Mouse (Mus musculus) left cerebral cortex, adult 8-10 months (tissue): ENCODE measurements around the gene Lpar6. TPM values are rescaled to one million over a fixed set of nuclear protein-coding genes. Genes with fewer than 3 reads are reported as not detected.
A peak's percentile ranks its signal among the peaks of the same experiment; 100 is the strongest.

ENCODE experiments used
- DNase-seq, 2 experiments: peaks; one replicate each; pipeline ENCODE4 v3.0.0; 2022; ENCODE audit warnings: low spot score in 2 of 2
- total RNA-seq, 4 experiments: library from RNA; stranded (reverse); gene quantifications; 2 replicates each; pipeline ENCODE4 v1.2.4; 2022

Lpar6 gene
- total RNA-seq, result 1 to 10 TPM; 1.3 to 1.8 (median 1.4) TPM

DNA sequence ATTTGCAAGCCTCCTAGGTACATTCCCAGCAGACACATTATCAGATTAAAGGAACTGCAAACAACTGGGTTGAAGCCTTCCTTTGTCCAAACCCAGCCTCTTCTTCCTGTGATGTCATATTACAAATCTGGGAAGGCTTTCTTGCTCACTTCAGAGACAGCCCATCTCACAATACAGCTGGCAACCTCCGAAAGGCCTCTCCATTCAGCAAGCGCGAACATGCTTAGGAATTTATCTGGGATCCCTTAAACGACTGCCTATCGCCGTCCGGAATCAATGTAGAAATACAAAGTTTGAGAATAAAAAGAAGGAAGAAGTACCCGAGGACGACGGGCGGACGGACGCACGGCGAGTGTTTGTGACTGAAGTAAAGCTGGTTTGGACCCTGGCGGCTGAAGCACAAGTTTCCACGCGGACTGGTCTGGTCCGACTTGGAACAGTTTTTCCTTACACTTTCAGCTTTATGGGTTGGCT, at the start of gene Lpar6:
Lpar6 (plus strand) TSS at position 48 of the 474 bp plus-strand sequence.
- no peak for DNase-seq

DNA sequence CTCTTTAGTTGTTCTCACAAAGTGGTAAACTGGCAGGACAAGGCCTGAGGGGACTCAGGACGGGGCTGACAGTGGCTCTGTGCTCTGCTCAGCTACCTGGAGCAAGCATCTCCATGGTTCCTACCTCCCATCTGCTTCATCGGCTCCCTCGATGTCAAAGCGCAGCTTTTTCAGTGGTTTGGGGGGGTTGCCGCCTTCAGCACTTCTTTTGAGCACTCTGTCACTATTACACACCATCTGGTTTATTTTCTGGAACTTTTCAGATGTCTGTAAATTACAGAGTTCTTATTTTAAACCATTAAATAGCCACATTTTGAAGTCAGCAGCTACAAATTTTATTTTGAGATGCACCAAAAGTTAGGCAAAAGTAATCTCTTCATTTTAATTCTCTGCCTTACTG, 38.6 kb upstream of the Lpar6 start:
- peak in 1 of 2 experiments; percentile 30 for DNase-seq

DNA sequence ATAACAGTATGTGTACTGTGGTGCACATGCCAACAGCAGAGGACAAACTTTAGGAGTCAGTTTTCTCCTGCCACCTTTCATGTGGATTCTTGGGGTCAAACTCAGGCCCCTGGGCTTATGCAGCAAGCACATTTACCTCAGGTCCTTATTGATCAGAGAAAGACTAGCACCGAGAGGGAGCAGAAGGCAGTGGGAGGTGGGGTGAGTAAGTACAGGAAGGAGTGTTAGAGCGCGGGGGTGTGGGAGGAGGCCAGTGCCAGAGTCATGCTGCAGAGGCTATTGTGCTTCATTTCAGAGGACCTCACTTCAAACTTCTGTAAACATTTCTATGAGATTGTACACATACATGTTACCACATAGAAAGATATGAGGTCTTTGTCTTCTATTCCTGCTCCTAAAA, 36.2 kb upstream of the Lpar6 start:
- no peak for DNase-seq

DNA sequence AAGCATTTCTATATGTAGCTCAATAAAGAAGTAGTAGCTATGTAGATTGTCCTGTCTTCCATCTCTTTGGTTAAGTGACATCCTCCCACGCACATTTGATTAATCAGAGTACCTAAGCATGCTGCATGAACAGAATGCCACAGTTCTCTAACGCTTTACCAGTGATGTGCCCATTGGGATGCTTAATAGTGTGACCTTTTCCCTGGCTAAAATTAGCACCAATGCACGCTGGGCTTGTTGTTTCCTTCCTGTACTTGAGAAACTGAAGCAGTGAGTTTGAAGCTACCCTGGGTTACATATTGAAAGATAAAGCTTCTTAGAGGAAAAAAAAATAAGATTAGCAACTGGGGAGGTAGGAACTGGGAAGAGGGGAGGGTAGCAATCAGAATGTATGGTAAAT, 33.7 kb upstream of the Lpar6 start:
- DNase-seq, result no peak

DNA sequence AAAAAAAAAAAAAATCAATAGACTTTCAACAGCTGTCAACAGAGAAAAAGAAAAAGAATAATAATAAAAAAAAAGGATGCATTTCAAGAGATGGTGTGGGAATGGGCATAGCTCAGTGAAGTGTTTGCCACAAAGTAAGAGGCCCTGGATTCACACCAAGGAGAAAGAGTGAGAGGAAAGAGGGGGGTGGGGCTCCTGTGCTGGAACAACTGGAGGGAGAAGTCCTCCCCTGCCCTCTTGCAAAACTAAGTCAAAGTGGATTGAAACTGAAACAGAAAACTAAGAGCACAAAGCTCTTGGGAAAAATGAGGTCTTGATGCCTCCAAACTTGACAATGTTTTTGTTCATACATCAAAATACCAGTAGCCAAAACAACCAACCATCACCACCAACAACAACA, 28.4 kb upstream of the Lpar6 start:
- no peak for DNase-seq

DNA sequence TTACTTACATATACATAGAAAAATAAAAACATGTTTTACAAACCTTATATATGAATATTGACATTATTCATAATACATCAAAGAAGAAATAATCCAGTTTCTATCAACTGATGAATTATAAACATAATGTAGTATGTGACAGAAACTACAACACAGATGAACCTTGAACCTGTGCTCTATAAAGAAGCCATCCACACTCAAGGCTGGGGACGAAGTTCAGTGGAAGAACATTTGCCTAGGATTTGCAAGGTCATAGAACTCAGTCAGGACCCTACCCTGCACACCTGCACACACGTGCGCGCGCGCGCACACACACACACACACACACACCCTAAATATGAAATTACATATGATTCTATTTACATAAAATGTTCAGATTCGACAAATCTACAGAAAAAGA, 27.5 kb upstream of the Lpar6 start:
- DNase-seq, result no peak

DNA sequence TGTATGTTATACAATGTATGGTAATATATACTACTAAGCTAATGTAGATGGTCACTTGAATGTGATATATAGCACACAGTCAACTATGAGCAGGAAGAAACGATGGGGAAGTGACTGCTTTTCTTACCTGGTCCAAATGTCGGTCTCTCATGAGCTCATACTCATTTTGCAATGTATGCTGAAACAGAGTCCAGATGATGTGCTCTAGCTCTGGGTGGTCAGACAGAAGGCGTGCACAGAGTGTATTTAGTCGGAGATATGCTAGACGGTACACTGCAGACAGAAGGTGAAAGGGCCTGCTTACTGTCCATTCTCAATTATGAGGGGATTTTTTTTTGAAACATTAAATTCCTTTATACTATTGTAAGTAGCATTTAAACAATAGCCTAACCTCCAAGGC, 26.2 kb upstream of the Lpar6 start:
- no peak for DNase-seq

DNA sequence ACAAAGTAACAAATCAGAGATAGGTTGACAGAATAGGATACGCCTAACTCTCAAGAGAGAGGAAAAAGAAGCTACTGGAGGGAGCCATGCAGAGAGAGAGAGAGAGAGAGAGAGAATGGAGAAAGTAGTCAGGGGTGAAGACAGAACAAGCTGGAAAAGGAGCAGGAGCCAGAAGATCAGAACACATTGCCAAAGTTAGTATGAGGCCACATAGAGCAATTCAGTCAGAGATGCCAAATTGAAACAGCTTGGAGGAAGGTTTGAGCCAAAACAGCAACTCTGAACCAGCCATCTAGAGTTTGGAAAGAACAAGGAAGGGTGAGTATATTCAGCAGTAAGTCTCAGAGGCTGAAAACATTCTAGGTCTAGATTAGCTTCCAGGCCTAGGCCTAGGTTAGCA, 20.6 kb upstream of the Lpar6 start:
- no peak for DNase-seq

DNA sequence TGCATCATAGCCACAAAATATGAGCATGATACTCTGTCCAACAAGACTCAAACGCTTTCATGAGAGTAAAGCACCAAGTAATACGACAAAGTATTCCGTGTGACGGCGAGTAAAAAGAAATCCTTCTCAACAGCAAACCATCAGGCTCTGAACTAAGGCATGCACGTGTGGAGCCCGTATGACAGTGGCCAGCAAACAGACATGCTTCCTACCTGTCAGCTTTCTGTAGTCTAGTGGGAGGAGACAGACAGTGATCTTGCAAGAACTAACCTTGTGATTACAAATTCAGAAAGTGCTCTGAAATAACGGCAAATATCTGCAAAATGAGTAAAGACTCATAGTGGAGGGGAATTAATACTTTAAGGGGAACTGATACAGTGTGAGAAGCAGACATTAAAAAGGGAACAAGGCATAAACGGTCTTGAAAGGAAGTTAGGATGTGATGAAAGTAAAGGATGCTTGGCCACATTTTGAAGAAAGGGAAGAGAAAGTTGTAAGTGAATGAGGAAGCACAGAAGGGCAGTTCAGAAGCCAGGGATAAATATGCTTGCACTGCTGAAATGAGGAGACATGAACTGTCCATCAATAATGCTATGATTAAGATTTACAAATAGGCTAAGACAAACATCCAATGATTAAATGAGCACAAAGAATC, 15.3 kb upstream of the Lpar6 start:
- no peak for DNase-seq

DNA sequence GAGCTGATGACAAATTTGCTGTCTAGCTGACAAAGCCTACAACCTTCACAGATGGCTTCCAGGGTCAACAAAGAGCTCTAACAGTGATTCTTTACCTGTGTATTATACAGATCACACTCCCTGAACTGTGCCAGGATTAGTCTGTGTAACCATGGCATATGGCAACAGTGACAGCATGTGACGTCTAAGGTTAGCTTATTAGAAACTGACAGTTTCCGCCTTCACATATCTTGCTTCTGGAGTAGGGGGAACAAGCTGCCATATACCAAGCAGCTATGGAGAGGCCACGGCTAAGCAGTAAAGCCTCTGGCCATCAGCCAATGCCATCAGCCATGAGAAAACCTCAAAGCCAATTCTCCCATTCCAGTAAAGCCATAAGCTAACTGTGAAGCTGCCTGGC, 11.3 kb upstream of the Lpar6 start:
- no peak for DNase-seq

DNA sequence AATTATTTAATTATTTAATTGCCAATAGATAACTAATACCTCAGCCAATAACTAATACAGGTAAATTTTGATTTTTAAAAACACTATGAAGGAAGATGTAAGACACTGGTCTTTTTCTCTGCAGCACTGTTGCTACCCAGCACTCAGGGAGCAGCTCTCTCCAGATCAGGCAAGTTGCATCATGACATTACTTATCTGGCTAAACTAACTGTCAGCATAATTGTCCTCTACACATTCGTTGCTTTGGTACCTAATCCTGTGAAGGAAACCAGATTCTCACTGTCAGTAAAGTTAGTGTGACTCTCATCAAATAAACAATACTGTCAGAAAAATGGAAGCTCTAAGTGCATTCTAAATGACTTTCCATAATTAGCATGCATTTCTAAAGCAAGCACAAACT, 10.8 kb upstream of the Lpar6 start:
- no peak for DNase-seq

DNA sequence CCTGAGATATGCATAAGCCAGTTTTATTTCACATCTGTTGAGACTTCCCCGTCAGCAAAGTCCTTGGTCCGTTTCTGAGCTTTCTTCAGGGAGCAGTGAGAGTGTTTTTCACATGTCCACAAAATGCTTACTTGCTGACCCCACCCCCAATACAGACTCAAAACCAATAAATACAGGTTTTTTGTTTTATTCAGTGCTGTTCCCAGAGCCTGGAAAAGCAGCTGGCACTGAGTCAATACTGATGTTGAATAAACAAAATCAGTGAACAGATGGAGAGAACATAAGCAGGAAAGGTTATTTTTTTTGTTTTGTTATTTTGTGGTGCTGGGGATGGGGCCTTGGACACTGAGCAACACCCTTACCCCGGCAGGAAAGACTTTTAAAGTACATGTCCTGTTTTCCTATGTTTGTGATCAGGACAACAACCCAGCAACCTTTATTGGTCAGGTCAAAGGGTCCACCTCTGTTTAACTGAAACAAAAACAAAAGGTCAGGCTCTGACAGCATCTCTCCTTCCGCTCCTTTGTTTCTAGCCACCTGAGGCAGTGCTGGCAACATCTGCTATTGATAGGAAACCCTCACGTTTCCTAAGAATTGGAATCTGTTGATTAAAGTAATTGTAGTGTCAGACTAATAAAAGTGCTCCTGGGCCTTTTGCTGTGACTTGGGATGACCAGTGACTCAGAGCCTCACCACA, 6.3 kb upstream of the Lpar6 start:
- no peak for DNase-seq

DNA sequence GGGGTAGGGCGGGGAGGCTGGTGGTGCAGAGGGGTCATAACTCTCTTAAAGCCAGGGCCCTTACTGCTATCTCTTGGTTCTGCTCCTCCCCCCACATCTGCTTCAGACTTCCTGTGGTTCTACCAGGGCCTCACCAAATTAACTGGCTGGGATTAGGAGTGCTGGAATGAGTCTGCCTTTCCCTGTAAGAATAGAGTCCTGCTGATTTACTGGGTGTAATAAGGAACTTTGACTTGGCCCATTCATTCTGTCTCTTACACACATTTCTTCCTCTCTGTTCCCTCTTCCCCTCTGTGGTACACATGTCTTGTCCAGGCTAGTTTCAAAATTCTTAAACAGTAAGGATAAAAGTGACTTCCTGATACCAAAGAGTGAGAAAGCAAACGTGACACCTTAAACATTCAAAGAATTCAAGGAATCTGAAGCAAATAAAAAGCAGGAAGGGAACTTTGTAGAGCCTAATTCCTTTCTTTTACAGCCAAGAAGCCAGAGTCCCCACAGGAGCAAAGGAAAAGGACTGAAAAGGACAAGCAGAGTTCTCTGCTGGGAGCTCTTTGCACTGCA, 3.1 kb upstream of the Lpar6 start:
- no peak for DNase-seq

DNA sequence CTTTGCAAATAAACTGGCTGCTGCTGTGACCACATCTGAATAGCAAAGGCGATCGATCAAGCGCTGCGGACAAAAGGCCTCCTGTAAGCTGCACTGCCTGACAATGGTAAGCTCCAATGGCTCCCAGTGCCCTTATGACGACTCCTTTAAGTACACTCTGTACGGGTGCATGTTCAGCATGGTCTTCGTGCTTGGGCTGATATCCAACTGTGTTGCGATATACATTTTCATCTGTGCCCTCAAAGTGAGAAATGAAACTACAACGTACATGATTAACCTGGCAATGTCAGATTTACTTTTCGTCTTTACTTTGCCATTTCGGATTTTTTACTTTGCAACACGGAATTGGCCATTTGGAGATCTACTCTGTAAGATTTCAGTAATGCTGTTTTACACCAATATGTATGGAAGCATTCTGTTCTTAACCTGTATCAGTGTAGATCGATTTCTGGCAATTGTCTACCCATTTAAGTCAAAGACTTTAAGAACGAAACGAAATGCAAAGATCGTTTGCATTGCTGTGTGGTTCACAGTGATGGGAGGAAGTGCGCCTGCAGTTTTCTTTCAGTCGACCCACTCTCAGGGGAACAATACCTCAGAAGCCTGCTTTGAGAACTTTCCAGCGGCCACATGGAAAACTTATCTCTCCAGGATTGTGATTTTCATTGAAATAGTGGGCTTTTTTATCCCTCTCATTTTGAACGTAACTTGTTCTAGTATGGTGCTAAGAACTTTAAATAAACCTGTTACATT, 979 bp downstream of the Lpar6 start:
- no peak for DNase-seq

DNA sequence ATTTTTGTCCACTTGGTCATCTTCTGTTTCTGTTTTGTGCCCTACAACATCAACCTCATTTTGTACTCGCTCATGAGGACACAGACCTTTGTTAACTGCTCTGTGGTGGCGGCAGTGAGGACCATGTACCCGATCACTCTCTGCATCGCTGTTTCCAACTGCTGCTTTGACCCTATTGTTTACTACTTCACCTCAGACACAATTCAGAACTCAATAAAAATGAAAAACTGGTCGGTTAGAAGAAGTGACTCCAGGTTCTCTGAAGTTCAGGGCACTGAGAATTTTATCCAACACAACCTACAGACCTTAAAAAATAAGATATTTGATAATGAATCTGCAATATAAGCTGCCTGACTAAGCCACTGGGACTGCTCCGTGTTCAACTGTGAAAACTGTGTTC, 1.6 kb downstream of the Lpar6 start:
- no peak for DNase-seq

DNA sequence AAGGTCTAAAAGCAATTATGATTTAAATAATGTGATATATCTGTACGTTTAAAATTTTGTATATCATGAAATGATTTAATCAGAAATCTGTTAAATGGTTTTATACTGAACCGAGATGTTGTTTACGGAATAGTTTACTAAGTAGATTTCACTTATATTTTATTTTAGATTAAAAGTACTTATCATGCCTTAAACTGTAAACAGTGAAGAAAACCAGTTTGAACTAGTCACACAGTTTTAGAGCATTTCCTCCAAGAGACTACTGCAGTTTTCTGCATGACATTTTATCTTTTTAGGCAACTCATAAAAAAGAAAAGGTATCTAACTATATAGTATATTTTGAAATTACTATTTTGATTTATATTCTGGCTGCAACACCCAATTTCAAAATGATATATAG, 2.2 kb downstream of the Lpar6 start:
- DNase-seq, result no peak

DNA sequence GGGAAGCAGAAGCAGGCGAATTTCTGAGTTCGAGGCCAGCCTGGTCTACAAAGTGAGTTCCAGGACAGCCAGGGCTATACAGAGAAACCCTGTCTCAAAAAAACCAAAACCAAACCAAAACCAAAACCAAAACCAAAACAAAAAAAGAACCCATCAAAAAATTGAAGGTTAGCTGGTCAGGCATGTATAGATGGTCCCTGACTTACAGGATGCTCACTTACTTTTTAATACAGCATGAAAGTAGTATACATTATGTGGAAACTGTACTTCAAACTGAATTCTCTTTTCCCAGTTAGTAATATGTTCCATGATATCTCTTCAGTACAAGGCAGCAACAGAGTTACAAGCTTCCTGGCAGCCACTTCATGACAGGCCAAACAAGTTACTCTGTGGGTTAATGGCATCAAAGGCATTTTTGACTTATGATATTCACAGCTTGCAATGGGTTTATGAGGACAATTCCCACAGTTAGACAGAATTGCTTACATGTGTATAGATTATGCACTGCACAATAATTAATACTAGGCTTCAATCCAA, 6.4 kb downstream of the Lpar6 start:
- no peak for DNase-seq

DNA sequence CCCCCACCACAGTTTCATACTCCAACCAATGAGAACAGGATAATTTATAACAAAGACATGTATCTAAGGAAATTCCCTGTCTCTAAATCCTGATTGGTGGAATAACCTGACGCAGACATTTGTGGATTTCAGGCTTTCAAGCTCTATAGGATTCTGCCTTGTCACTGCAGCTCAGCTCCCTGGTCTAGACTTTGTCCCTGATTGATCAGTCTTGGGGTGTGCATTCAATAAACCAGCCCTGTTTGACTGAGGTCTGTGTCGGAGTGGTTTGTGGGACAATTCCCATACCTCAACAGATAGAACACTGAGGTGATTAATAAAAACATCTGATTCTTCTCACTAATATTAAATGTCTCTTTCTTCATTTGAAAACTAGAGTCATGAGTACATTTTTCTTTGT, 12.4 kb downstream of the Lpar6 start:
- DNase-seq, result no peak

DNA sequence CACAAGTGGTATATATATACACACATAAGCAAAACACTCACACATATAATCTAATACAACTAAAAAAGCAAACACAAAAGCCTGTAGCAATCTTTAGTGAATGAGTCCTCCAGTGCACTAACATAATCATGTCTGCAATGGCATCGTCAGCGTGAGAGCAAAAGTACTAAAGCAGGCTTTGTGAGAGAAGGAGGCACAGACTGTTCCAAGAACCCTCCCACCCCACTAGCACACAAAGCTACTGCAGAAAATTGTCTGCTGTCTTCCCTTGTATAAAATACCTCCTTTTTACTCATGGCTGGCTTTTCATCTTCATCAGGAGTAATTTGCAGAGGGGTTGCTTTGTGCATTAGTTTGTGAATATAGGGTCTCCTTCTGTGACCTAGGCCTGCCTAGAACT, 14.6 kb downstream of the Lpar6 start:
- DNase-seq, result no peak

DNA sequence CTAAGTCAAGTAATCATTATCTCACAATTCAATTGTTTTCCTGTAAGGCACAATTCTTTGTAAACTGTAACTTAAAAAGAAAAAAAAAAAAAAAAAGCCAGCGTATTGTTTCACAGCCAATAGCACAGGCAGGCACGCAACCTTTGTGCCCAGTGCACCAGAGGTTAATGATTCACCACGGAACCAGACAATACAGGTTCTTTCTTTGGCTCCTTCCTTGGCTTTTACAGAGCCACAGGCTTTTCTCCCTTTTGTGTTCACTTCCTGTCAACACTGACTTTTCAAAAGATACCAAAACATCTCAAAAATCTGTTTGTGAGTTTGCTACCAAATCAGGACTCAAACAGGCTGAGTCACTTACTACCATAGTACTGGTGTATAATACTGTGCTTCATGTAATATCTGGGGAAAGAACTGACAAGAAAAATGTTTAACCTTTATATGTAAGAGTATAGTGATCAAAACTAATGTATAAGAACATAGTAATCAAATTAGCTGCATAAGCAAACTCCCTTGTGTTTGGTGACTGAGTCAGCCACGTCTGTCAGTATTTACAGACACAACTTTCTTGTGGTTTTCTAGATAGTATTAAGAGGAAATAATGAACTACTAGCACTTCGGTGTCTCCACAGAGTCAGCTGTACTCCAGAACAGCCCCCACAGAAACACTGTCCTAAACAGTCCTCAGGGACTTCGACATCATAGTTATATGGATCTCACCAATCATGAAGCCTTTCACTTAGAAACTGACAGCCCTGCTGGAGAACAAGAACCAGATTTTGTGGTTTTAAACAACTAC, 16.0 kb downstream of the Lpar6 start:
- no peak for DNase-seq

DNA sequence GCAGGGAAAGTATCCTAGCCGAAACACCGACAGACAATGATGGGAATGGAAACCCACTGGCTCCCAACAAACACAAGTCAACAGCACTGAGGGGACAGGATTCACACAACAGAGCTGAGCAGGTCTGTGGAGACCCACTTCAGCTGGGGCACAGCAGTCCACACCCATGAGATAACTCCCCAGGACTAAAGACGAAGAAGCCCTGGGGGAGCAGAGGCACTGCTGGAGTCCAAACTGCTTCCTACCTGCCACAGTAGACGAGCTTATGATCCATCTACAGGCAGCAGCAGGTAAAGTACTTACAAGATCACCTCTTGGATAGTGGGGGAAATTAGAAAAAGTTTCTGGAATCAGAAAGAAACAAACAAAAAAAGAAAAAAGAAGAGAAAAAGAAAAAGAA, 16.7 kb downstream of the Lpar6 start:
- no peak for DNase-seq
